Mouse (Mus musculus) hindbrain, embryonic 13.5 days (tissue): Measurements from ENCODE around the gene Tent5d. TPM values are rescaled to one million over a fixed set of nuclear protein-coding genes. Genes with fewer than 3 reads are reported as not detected.

ENCODE experiments used
- polyA plus RNA-seq: library from polyadenylated mRNA; unstranded; fragments of >200 nt; fragmentation: Nextera tagmentation; extraction: Ambion mirVana; gene quantifications from 2 replicates; pipeline ENCODE4 v1.2.1, GENCODE M21; 2015

Gene Tent5d
- polyA plus RNA-seq, 1 experiment from 2014 or later: not detected

Other genes with a start within 250 kb of the Tent5d start
- gene Tbx22, start 124.6 kb upstream of the Tent5d start, polyA plus RNA-seq: 0.04 and 0.08 TPM in 2 replicates
- gene 2610002M06Rik, start 23.7 kb downstream of the Tent5d start, polyA plus RNA-seq: 15.2 and 15.9 TPM in 2 replicates
- gene Gm732, start 155.9 kb downstream of the Tent5d start, polyA plus RNA-seq: not detected in 2 replicates